Mouse (Mus musculus): ENCODE results near the gene P2ry14.
"Not testable (repeated sequence)": the region's sequence is repeated elsewhere in the genome, so short reads cannot be mapped to it uniquely, and the experiment has no call there.

The P2ry14 gene

GRCm38 (mm10) chr3:59111944-59112343 is 41.5 kb downstream of the P2ry14 start:
- in situ Hi-C loops (cut with MboI; ENCODE audit: low sequenced_read_pairs), result no loop called here

GRCm38 (mm10) chr3:59109834-59110233 is 43.6 kb downstream of the P2ry14 start:
- in situ Hi-C loops (cut with MboI; ENCODE audit: low sequenced_read_pairs), result not testable (repeated sequence)

GRCm38 (mm10) chr3:59107439-59107838 is 46.0 kb downstream of the P2ry14 start:
- in situ Hi-C loops (cut with MboI; ENCODE audit: low sequenced_read_pairs), result no loop called here

GRCm38 (mm10) chr3:59104462-59104861 is 49.0 kb downstream of the P2ry14 start:
- in situ Hi-C loops (cut with MboI; ENCODE audit: low sequenced_read_pairs), result no loop called here

- in situ Hi-C loops (cut with MboI; ENCODE audit: low sequenced_read_pairs), result no loop called here
Measured at GRCm38 (mm10) chr3:59102146-59102545, 51.3 kb downstream of the P2ry14 start.

- in situ Hi-C loops (cut with MboI; ENCODE audit: low sequenced_read_pairs), result no loop called here
Measured at GRCm38 (mm10) chr3:59101218-59101986, 52.0 kb downstream of the P2ry14 start, which contains the start of gene Gpr171. Gene Gpr171 (minus strand): TSS chr3:59101821.

GRCm38 (mm10) chr3:59098540-59098939 is 54.9 kb downstream of the P2ry14 start:
- in situ Hi-C loops (cut with MboI; ENCODE audit: low sequenced_read_pairs), result no loop called here

- in situ Hi-C loops (cut with MboI; ENCODE audit: low sequenced_read_pairs), result no loop called here
Measured at GRCm38 (mm10) chr3:59097421-59097820, 56.0 kb downstream of the P2ry14 start.

- in situ Hi-C loops (cut with MboI; ENCODE audit: low sequenced_read_pairs), result no loop called here
Measured at GRCm38 (mm10) chr3:59092702-59093101, 60.7 kb downstream of the P2ry14 start.

- in situ Hi-C loops (cut with MboI; ENCODE audit: low sequenced_read_pairs), result no loop called here
Measured at GRCm38 (mm10) chr3:59080919-59081318, 72.5 kb downstream of the P2ry14 start.

- in situ Hi-C loops (cut with MboI; ENCODE audit: low sequenced_read_pairs), result no loop called here
Measured at GRCm38 (mm10) chr3:59080293-59080916, 73.0 kb downstream of the P2ry14 start.

- in situ Hi-C loops (cut with MboI; ENCODE audit: low sequenced_read_pairs), result loop anchor here (5.0 kb wide), 1 partner anchor 93 kb away; no protein-coding TSS in a partner anchor
Measured at GRCm38 (mm10) chr3:59079327-59079726, 74.1 kb downstream of the P2ry14 start.

- in situ Hi-C loops (cut with MboI; ENCODE audit: low sequenced_read_pairs), result loop anchor here (5.0 kb wide), 1 partner anchor 94 kb away; no protein-coding TSS in a partner anchor
Measured at GRCm38 (mm10) chr3:59078585-59078984, 74.8 kb downstream of the P2ry14 start.

GRCm38 (mm10) chr3:59077278-59077677 is 76.1 kb downstream of the P2ry14 start:
- in situ Hi-C loops (cut with MboI; ENCODE audit: low sequenced_read_pairs), result loop anchor here (5.0 kb wide), 1 partner anchor 95 kb away; no protein-coding TSS in a partner anchor

GRCm38 (mm10) chr3:59069071-59069470 is 84.3 kb downstream of the P2ry14 start:
- in situ Hi-C loops (cut with MboI; ENCODE audit: low sequenced_read_pairs), result loop anchor here (25.0 kb wide), 1 partner anchor 432 kb away; the partner anchor contains the start of gene Erich6

GRCm38 (mm10) chr3:59066558-59067294 is 86.7 kb downstream of the P2ry14 start:
- in situ Hi-C loops (cut with MboI; ENCODE audit: low sequenced_read_pairs), result loop anchor here (25.0 kb wide), 1 partner anchor 429 kb away; the partner anchor contains the start of gene Erich6

- in situ Hi-C loops (cut with MboI; ENCODE audit: low sequenced_read_pairs), result loop anchor here (25.0 kb wide), 1 partner anchor 429 kb away; the partner anchor contains the start of gene Erich6
Measured at GRCm38 (mm10) chr3:59065937-59066336, 87.5 kb downstream of the P2ry14 start.

All from CH12F3 (cell line).